In genomic region chr2:44306137-44306536, GRCm38 (mm10) we compare ENCODE assay signal across 12 mouse cellular contexts.
DNase-seq lines count a peak whose midpoint lies in the region; ATAC-seq and TF ChIP-seq lines count a peak whose summit lies in the region.
"Had no signal": no experiment of that assay in that cellular context is flagged by ENCODE, and none has a peak within 500 bp of the region (broad histone marks: within the 10 kb centered on the region; RNA-seq: fewer than 3 reads in every experiment).

No protein-coding gene starts in this region.

- H3K9me3 ChIP-seq in hindbrain, embryonic 11.5 days (ENCODE audit: control insufficient read depth, low read length) = no peaks in the 10 kb centered on the region
- H3K9me3 ChIP-seq in hindbrain, embryonic 14.5 days (ENCODE audit: control insufficient read depth, low read length) = no peaks in the 10 kb centered on the region
- H3K9me3 ChIP-seq: forebrain, embryonic 13.5 days; limb, embryonic 15.5 days had no signal

- no peak overlapping the region for H3K9ac ChIP-seq in hindbrain, embryonic 11.5 days (ENCODE audit: low read depth, low read length)
- H3K9ac ChIP-seq in hindbrain, embryonic 14.5 days = no peak overlapping the region
- H3K9ac ChIP-seq: forebrain, embryonic 13.5 days; limb, embryonic 15.5 days had no signal

- no peak for ATAC-seq in hindbrain, embryonic 11.5 days (ENCODE audit: low FRiP score)
- ATAC-seq in hindbrain, embryonic 14.5 days (ENCODE audit: low FRiP score) = no peak

- peaks cover 9% of the 10 kb centered on the region; the same call in 1 of the 2 replicates for H3K4me1 ChIP-seq in hindbrain, embryonic 11.5 days (replicated peaks; ENCODE audit: control insufficient read depth, insufficient read depth, low read length)
- H3K4me1 ChIP-seq in hindbrain, embryonic 14.5 days (replicated peaks; ENCODE audit: control insufficient read depth, insufficient read depth, low read length) = peaks cover 15% of the 10 kb centered on the region; the same call in 1 of the 2 replicates

- no peaks in the 10 kb centered on the region for H3K36me3 ChIP-seq in hindbrain, embryonic 11.5 days (ENCODE audit: control insufficient read depth, insufficient read depth, low read length)
- H3K36me3 ChIP-seq in hindbrain, embryonic 14.5 days (replicated peaks; ENCODE audit: control insufficient read depth, insufficient read depth) = no peaks in the 10 kb centered on the region
- H3K36me3 ChIP-seq: limb, embryonic 15.5 days had no signal

- H3K27ac ChIP-seq in hindbrain, embryonic 11.5 days (ENCODE audit: low read depth, low read length) = no peak overlapping the region
- H3K27ac ChIP-seq in hindbrain, embryonic 14.5 days = no peak overlapping the region
- H3K27ac ChIP-seq: limb, embryonic 15.5 days had no signal

- 37% methylated on average over 2 of the region's 2 CpGs for WGBS in hindbrain, embryonic 11.5 days
- WGBS in hindbrain, embryonic 14.5 days = 49% methylated on average over 2 of the region's 2 CpGs

- DNase-seq in hindbrain, embryonic 11.5 days (ENCODE audit: low spot score) = peak; percentile 23
- DNase-seq in hindbrain, embryonic 14.5 days (ENCODE audit: low spot score) = no peak
- DNase-seq in 3T3-L1 (ENCODE audit: low read depth, low spot score) = peak; percentile 39
- DNase-seq in A20 (ENCODE audit: low read depth, low spot score) = peak; percentile 31
- peak; percentile 46 for DNase-seq in brain, embryonic 14.5 days (ENCODE audit: low read depth)
- no peak for DNase-seq in right cerebral cortex, adult 2 months (ENCODE audit: low spot score in 2 of 2)
- no peak for DNase-seq in neural tube, embryonic 10.5 days (ENCODE audit: extremely low spot score, low spot score)
- DNase-seq: heart, postnatal 36 days; kidney, adult 9 months; thymus, postnatal 36 days had no signal

- no peak overlapping the region for H3K4me2 ChIP-seq in hindbrain, embryonic 11.5 days (replicated peaks; ENCODE audit: low read depth, low read length)
- no peak overlapping the region for H3K4me2 ChIP-seq in hindbrain, embryonic 14.5 days (replicated peaks)
- H3K4me2 ChIP-seq: limb, embryonic 15.5 days had no signal

- H3K27me3 ChIP-seq in hindbrain, embryonic 11.5 days (ENCODE audit: control insufficient read depth, insufficient read depth, low read length) = no peaks in the 10 kb centered on the region
- H3K27me3 ChIP-seq in hindbrain, embryonic 14.5 days (ENCODE audit: control insufficient read depth, insufficient read depth, low read length) = no peaks in the 10 kb centered on the region
- H3K27me3 ChIP-seq: forebrain, embryonic 13.5 days; limb, embryonic 15.5 days had no signal

- TF ChIP-seq POLR2A in brain, embryonic 14.5 days (IDR thresholded peaks at IDR 0.05; ENCODE audit: borderline replicate concordance, extremely low read depth, insufficient read depth, insufficient read length, poor library complexity, severe bottlenecking) = no peak

- H3K4me3 ChIP-seq in hindbrain, embryonic 11.5 days (ENCODE audit: low read depth, low read length) = no peak overlapping the region
- no peak overlapping the region for H3K4me3 ChIP-seq in hindbrain, embryonic 14.5 days (replicated peaks; ENCODE audit: low read length)
- H3K4me3 ChIP-seq: forebrain, embryonic 13.5 days; limb, embryonic 15.5 days had no signal

- peak; percentile 24; the same call in 1 of the 2 replicates for TF ChIP-seq CTCF in brain, embryonic 14.5 days (IDR thresholded peaks at IDR 0.05; ENCODE audit: borderline replicate concordance, extremely low read depth, insufficient read depth, insufficient read length)

Comparison
In these comparisons a context has a peak if more than half of its experiments do, and no peak if none do; other contexts are left out.
1. DNase-seq: peak in hindbrain, embryonic 11.5 days (single experiment), 3T3-L1 (single experiment), A20 (single experiment) and brain, embryonic 14.5 days (single experiment); none in hindbrain, embryonic 14.5 days (single experiment), right cerebral cortex, adult 2 months (0 of 2) and neural tube, embryonic 10.5 days (single experiment).